Mouse (Mus musculus) adrenal gland, adult 18-20 months (tissue): ENCODE measurements around the gene Ankrd40. TPM values are rescaled to one million over a fixed set of nuclear protein-coding genes. Genes with fewer than 3 reads are reported as not detected.

Experiments used
- total RNA-seq, 2 experiments: library from RNA; stranded (reverse); gene quantifications; 1 replicate in 1 of 2; 2 replicates in 1 of 2; pipeline ENCODE4 v1.2.3; 2021

Ankrd40 gene
- total RNA-seq, 2 experiments from 2014 or later: 149 to 159 TPM

Other genes with a start within 250 kb of the Ankrd40 start
- 100 to 1,000 TPM; 170 to 250 TPM for gene Tob1, start 116.5 kb upstream of the Ankrd40 start, total RNA-seq
- 1 to 10 TPM in 1 of 2 experiments, under 1 TPM in 1; 0.53 to 2.2 TPM for gene Wfikkn2, start 82.0 kb upstream of the Ankrd40 start, total RNA-seq
- not detected for gene Gm21885, start 46.1 kb upstream of the Ankrd40 start, total RNA-seq
- 10 to 100 TPM; 58.1 to 71.9 TPM for gene Luc7l3, start 6.0 kb upstream of the Ankrd40 start, total RNA-seq
- gene Abcc3, start 65.0 kb downstream of the Ankrd40 start, total RNA-seq: 1 to 10 TPM; 3.7 to 6.5 TPM
- under 1 TPM; 0.32 to 0.70 TPM for gene Cacna1g, start 146.2 kb downstream of the Ankrd40 start, total RNA-seq
- gene Spata20, start 158.2 kb downstream of the Ankrd40 start, total RNA-seq: not detected
- 10 to 100 TPM; 33.3 to 48.4 TPM for gene Epn3, start 172.0 kb downstream of the Ankrd40 start, total RNA-seq
- 10 to 100 TPM in 1 of 2 experiments, 1 to 10 TPM in 1; 7.4 to 12.4 TPM for gene Mycbpap, start 193.7 kb downstream of the Ankrd40 start, total RNA-seq
- 10 to 100 TPM; 12.2 to 16.7 TPM for gene Rsad1, start 221.3 kb downstream of the Ankrd40 start, total RNA-seq
- gene Chad, start 237.0 kb downstream of the Ankrd40 start, total RNA-seq: not detected